Mouse (Mus musculus) midbrain, embryonic 13.5 days (tissue): ENCODE measurements around the gene Tm7sf3. TPM values are rescaled to one million over a fixed set of nuclear protein-coding genes. Genes with fewer than 3 reads are reported as not detected.

Source experiments
- ATAC-seq: fragments of 200-750 bp; cut with Nextera tagmentation; 2 replicates; pipeline ENCODE4 v1.8.0; 2017; ENCODE audit warnings: mild to moderate bottlenecking, moderate TSS enrichment, moderate library complexity
- H3K27ac ChIP-seq: fragments of 300-500 bp; sonication (generic); 2 replicates; pipeline ENCODE4 v1.5.1; 2015; ENCODE audit warnings: inconsistent platforms, mild to moderate bottlenecking, moderate library complexity
- H3K27me3 ChIP-seq: fragments of 300-500 bp; sonication (generic); 2 replicates; pipeline ENCODE4 v1.6.1; 2015; ENCODE audit warnings: mild to moderate bottlenecking, inconsistent platforms
- H3K36me3 ChIP-seq: fragments of 300-500 bp; sonication (generic); 2 replicates; pipeline ENCODE4 v1.6.1; 2015; ENCODE audit warnings: mild to moderate bottlenecking, inconsistent platforms
- H3K4me1 ChIP-seq: fragments of 300-500 bp; sonication (generic); replicated peaks from 2 replicates; pipeline ENCODE4 v1.6.1; 2015; ENCODE audit warnings: inconsistent platforms
- H3K4me2 ChIP-seq: fragments of 300-500 bp; sonication (generic); replicated peaks from 2 replicates; pipeline ENCODE4 v1.6.1; 2015; ENCODE audit warnings: moderate library complexity, mild to moderate bottlenecking, inconsistent platforms
- H3K4me3 ChIP-seq: fragments of 300-500 bp; sonication (generic); replicated peaks from 2 replicates; pipeline ENCODE4 v1.5.1; 2015; ENCODE audit warnings: mild to moderate bottlenecking, inconsistent platforms
- H3K9ac ChIP-seq: fragments of 300-500 bp; sonication (generic); replicated peaks from 2 replicates; pipeline ENCODE4 v1.6.1; 2015; ENCODE audit warnings: mild to moderate bottlenecking, inconsistent platforms
- H3K9me3 ChIP-seq: fragments of 300-500 bp; sonication (generic); 2 replicates; pipeline ENCODE4 v1.6.1; 2016; ENCODE audit warnings: mild to moderate bottlenecking, inconsistent platforms
- WGBS: fragments of 180-500 bp; shearing (Covaris S2); methylation state at CpG from one replicate; pipeline ENCODE4 v1.1.7; 2015; 5-methylcytosine and 5-hydroxymethylcytosine counted together
- polyA plus RNA-seq: library from polyadenylated mRNA; unstranded; fragments of >200 nt; fragmentation: Nextera tagmentation; extraction: Ambion mirVana; gene quantifications from 2 replicates; pipeline ENCODE4 v1.2.1, GENCODE M21; 2015

The Tm7sf3 gene
- polyA plus RNA-seq, 1 experiment from 2014 or later, result 22.2 TPM

GRCm38 (mm10) chr6:146631847-146632246 is 10.8 kb downstream of the Tm7sf3 start:
- Histone ChIP-seq H3K9me3 (no peaks in the 10 kb centered on the region), H3K27ac (no peak overlapping the region), H3K4me2 (no peak overlapping the region), H3K9ac (no peak overlapping the region), H3K4me1 (peaks cover 18% of the 10 kb centered on the region), H3K36me3 (no peaks in the 10 kb centered on the region), H3K4me3 (no peak overlapping the region), H3K27me3 (no peaks in the 10 kb centered on the region)
- ATAC-seq, result no peak
- 81% methylated on average over 8 of the region's 8 CpGs for WGBS

- WGBS, result 89% methylated on average over 4 of the region's 4 CpGs
- no peaks in the 10 kb centered on the region for H3K36me3 ChIP-seq
- H3K9ac ChIP-seq, result no peak overlapping the region
- no peak overlapping the region for H3K4me3 ChIP-seq
- no peaks in the 10 kb centered on the region for H3K27me3 ChIP-seq
- no peak overlapping the region for H3K27ac ChIP-seq
- peaks cover 18% of the 10 kb centered on the region for H3K4me1 ChIP-seq
- H3K9me3 ChIP-seq, result no peaks in the 10 kb centered on the region
- no peak for ATAC-seq
- H3K4me2 ChIP-seq, result no peak overlapping the region
Observed at GRCm38 (mm10) chr6:146630961-146631360, 11.7 kb downstream of the Tm7sf3 start.

DNA sequence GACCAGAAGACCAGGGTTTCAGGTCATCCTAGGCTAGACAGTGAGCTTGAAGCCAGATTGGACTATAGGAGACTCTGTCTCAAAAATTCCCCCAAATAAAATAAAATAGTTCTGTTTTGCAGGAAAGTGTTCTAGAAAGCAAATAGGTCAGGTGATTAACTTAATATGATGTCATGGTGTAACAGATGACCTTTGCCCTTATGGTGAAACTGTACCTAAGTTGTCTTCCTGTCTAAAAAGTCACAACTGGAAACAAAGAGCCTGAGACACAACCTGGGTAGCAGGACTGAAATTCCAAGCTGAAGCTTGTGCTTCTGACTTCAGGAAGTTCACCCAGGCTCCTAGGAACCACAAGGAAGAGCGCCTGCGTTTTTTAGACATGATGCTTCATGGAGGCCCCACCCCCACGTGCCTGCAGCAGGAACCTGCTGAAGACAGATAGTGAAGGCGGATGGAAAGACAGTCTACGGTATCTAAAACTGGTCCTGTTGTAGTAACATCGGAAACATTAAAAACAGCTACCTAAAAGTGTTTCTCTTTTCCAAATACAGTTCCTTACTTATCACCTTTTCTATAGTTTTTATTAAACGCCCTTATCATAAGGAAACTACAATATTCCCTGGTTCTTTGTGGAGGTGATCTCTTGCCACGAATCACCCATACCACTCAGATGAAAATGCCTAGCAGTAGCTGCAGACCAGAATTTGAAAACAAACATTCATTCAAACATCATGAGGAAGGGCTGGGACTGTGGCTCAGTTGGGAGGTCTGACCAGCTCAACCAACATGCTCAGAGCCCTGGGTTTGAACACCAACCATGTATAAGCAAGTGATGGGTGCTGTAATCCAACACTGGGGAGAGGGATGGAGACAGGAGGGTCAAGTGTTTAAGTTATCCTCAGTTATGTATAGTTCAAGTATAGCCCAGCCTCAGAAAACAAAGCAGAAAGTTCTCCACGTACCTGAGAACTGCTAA is 12.6 kb downstream of the Tm7sf3 start:
- no peak for ATAC-seq
- Histone ChIP-seq H3K4me1 (peaks cover 22% of the 10 kb centered on the region), H3K9ac (no peak overlapping the region), H3K4me2 (no peak overlapping the region), H3K27me3 (no peaks in the 10 kb centered on the region), H3K9me3 (no peaks in the 10 kb centered on the region), H3K36me3 (no peaks in the 10 kb centered on the region), H3K27ac (no peak overlapping the region), H3K4me3 (no peak overlapping the region)
- WGBS, result 88% methylated on average over 9 of the region's 9 CpGs

DNA sequence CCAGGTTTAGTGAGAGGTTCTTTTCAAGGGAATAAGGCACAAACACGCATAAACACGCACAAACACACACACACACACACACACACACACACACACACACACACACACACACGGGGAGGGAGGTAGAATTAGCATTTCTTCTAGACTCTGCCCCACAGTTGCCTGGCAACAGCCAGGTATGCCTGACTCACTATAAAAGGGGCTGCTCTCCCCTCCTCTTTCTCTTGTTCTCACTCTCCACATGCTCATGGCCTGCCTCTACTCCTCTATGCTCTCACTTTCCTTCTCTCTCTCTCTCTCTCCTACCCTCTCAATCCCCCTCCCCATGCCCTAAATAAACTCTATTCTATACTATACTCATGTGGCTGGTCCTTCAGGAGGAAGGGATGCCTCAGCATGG is 14.5 kb downstream of the Tm7sf3 start:
- peak; percentile 64 for ATAC-seq
- Histone ChIP-seq H3K4me2 (no peak overlapping the region), H3K27me3 (no peaks in the 10 kb centered on the region), H3K4me1 (peaks cover 16% of the 10 kb centered on the region), H3K27ac (no peak overlapping the region), H3K4me3 (no peak overlapping the region), H3K36me3 (peaks cover 4% of the 10 kb centered on the region; the same call in 1 of the 2 replicates), H3K9me3 (no peaks in the 10 kb centered on the region), H3K9ac (no peak overlapping the region)
- WGBS, result 64% methylated on average over 3 of the region's 3 CpGs

DNA sequence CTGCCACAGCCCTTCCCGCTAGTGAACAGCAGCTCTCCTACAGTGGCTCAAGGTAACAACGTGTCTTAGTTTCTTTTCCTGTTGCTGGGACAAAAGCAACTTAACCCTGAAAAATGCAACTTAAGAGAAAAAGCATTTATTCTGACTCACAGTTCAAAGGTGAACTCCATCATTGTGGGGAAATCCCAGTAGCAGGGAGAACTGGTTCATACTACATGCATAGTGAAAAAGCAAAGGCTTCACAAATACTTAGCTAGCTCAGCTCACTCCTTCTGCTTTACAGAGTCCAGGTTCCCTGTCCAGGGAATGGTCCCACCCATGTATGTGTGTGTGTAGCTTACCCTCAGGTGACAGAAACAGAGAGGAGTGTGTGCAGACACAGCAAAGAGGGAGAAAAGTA is 26.0 kb downstream of the Tm7sf3 start:
- no peak overlapping the region for H3K4me2 ChIP-seq
- H3K9ac ChIP-seq, result no peak overlapping the region
- no peaks in the 10 kb centered on the region for H3K27me3 ChIP-seq
- H3K9me3 ChIP-seq, result no peaks in the 10 kb centered on the region
- H3K27ac ChIP-seq, result no peak overlapping the region
- ATAC-seq, result no peak
- no peaks in the 10 kb centered on the region for H3K4me1 ChIP-seq
- no peak overlapping the region for H3K4me3 ChIP-seq
- 91% methylated on average over 2 of the region's 2 CpGs for WGBS
- H3K36me3 ChIP-seq, result peaks cover 67% of the 10 kb centered on the region

GRCm38 (mm10) chr6:146615891-146616290 is 26.7 kb downstream of the Tm7sf3 start:
- WGBS, result 93% methylated on average over 8 of the region's 8 CpGs
- H3K27ac ChIP-seq, result no peak overlapping the region
- no peaks in the 10 kb centered on the region for H3K27me3 ChIP-seq
- H3K9me3 ChIP-seq, result no peaks in the 10 kb centered on the region
- peaks cover 69% of the 10 kb centered on the region for H3K36me3 ChIP-seq
- no peak overlapping the region for H3K9ac ChIP-seq
- ATAC-seq, result no peak
- H3K4me1 ChIP-seq, result no peaks in the 10 kb centered on the region
- H3K4me3 ChIP-seq, result no peak overlapping the region
- no peak overlapping the region for H3K4me2 ChIP-seq

DNA sequence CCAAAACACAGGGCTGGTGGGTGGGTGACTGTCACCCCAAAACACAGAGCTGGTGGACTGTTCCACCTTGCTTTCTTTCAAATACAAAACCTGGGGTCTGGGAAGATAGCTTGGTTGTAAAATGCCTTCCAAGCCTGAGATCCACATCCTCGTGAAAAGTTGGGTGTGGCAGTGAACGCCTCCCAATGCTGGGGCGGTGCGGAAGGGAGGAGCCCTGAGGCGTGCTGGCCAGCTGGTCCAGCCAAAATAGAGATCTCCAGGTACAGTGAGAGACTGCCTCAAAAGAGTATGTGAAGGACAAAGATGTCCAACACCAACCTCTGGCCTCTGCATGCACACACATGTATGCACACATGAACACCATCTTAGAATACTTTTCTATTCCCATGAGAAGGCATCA is 28.1 kb downstream of the Tm7sf3 start:
- Histone ChIP-seq H3K4me2 (no peak overlapping the region), H3K4me3 (no peak overlapping the region), H3K36me3 (peaks cover 79% of the 10 kb centered on the region), H3K4me1 (no peaks in the 10 kb centered on the region), H3K27me3 (no peaks in the 10 kb centered on the region), H3K27ac (no peak overlapping the region), H3K9ac (no peak overlapping the region), H3K9me3 (no peaks in the 10 kb centered on the region)
- WGBS, result 91% methylated on average over 5 of the region's 5 CpGs
- ATAC-seq, result no peak

- Histone ChIP-seq H3K4me2 (no peak overlapping the region), H3K4me3 (no peak overlapping the region), H3K9me3 (no peaks in the 10 kb centered on the region), H3K27me3 (no peaks in the 10 kb centered on the region), H3K9ac (no peak overlapping the region), H3K27ac (no peak overlapping the region), H3K36me3 (peaks cover 82% of the 10 kb centered on the region), H3K4me1 (no peaks in the 10 kb centered on the region)
- 98% methylated on average over 5 of the region's 5 CpGs for WGBS
- ATAC-seq, result no peak
Observed at GRCm38 (mm10) chr6:146613907-146614306, 28.7 kb downstream of the Tm7sf3 start.

DNA sequence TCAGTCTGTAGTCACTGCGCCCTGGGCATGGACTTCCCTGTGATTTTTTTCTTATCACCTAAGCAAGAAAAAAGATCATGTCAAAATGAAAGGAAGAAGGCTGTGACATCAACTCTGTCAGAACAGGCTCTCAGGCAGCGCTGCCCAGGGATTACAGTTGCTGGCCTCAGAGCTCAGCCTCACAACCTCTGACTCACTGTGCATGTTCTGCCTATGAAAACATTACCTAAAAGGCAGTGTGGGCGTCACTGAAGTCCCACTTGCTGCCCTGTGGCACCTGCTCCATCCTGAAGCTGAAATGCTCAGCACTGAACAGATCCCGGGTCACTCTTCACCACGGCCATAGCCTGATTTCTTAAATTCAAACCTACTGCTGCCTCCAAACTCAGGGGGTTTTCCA is 29.9 kb downstream of the Tm7sf3 start:
- Histone ChIP-seq H3K9me3 (no peaks in the 10 kb centered on the region), H3K36me3 (peaks cover 78% of the 10 kb centered on the region)

DNA sequence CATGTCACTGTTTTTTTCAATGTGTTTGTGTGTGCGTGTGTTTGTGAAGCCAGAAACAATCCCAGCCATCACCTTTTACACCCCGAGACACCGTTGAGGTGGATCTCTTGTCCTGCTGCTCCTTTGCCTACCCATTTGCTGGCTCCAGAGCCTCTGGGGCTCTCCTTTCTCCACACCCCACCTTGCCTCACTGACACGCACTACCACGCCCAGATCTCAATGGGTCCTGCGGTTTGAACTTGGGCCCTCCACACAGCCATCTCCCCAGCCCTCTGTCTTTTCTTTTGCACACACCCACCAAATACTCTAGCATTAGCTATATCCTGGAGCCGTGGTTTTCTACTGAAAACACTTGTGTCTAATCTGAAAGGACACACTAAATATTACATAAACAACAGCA is 30.7 kb downstream of the Tm7sf3 start:
- no peak overlapping the region for H3K27ac ChIP-seq
- WGBS, result 94% methylated on average over 7 of the region's 7 CpGs
- H3K4me1 ChIP-seq, result no peaks in the 10 kb centered on the region
- H3K9ac ChIP-seq, result no peak overlapping the region
- no peak overlapping the region for H3K4me3 ChIP-seq
- H3K36me3 ChIP-seq, result peaks cover 76% of the 10 kb centered on the region
- H3K27me3 ChIP-seq, result no peaks in the 10 kb centered on the region
- ATAC-seq, result no peak
- no peak overlapping the region for H3K4me2 ChIP-seq
- H3K9me3 ChIP-seq, result no peaks in the 10 kb centered on the region

More for the DNA sequence above, 29.9 kb downstream of the Tm7sf3 start:
- 93% methylated on average over 5 of the region's 5 CpGs for WGBS
- Histone ChIP-seq H3K4me3 (no peak overlapping the region), H3K27ac (no peak overlapping the region), H3K4me2 (no peak overlapping the region), H3K4me1 (no peaks in the 10 kb centered on the region), H3K27me3 (no peaks in the 10 kb centered on the region), H3K9ac (no peak overlapping the region)
- ATAC-seq, result no peak

GRCm38 (mm10) chr6:146611385-146611784 is 31.2 kb downstream of the Tm7sf3 start:
- no peak overlapping the region for H3K4me3 ChIP-seq
- H3K27me3 ChIP-seq, result no peaks in the 10 kb centered on the region
- ATAC-seq, result no peak
- H3K4me1 ChIP-seq, result no peaks in the 10 kb centered on the region
- peaks cover 76% of the 10 kb centered on the region for H3K36me3 ChIP-seq
- no peak overlapping the region for H3K9ac ChIP-seq
- no peak overlapping the region for H3K27ac ChIP-seq
- no peak overlapping the region for H3K4me2 ChIP-seq
- H3K9me3 ChIP-seq, result no peaks in the 10 kb centered on the region
- WGBS, result 86% methylated on average over 6 of the region's 6 CpGs

DNA sequence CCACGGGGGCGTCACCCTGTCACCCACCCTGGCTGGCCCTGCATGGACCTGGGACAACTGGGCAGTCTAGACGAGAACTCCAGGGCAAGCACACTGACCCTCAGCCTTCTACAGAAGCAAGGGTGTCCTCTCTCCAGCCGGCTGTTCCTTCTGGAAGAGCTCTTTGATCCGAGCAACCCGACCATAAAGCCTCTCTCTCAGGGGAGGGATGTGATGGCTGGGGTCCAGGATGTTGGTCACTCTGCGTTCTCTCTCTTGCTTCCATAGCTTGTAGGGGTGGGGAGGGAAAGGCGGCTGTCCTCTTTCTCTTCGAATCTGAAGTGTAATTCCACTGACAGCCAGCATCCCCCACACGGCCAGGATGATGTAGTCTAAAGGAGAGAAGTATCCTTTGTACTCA is 39.0 kb downstream of the Tm7sf3 start:
- ATAC-seq, result no peak
- Histone ChIP-seq H3K4me3 (no peak overlapping the region), H3K27me3 (no peaks in the 10 kb centered on the region), H3K36me3 (peaks cover 83% of the 10 kb centered on the region), H3K4me1 (no peaks in the 10 kb centered on the region), H3K9ac (no peak overlapping the region), H3K4me2 (no peak overlapping the region), H3K27ac (no peak overlapping the region), H3K9me3 (no peaks in the 10 kb centered on the region)
- WGBS, result 82% methylated on average over 10 of the region's 10 CpGs
